Mouse (Mus musculus) ES-Bruce4 (cell line): ENCODE measurements around the gene Ddx6.

Source experiments
- CTCF ChIP-seq: IDR thresholded peaks from one replicate; pipeline ENCODE4 v1.8.1; 2011; ENCODE audit warnings: low read depth, low read length
- POLR2A ChIP-seq: IDR thresholded peaks from one replicate; pipeline ENCODE4 v1.8.1; 2011; ENCODE audit warnings: low read length; ENCODE audit not compliant: insufficient read depth

- no peak for TF ChIP-seq CTCF
- TF ChIP-seq POLR2A: no peak
These were observed 9.7 kb upstream of the Ddx6 start for GRCm38 (mm10) chr9:44594901-44595536.
